Mouse (Mus musculus): ENCODE measurements around the gene Rpl35. TPM values are rescaled to one million over a fixed set of nuclear protein-coding genes. Genes with fewer than 3 reads are reported as not detected.

Gene Rpl35
- polyA plus RNA-seq, 1 experiment from 2014 or later: 505 TPM

DNA sequence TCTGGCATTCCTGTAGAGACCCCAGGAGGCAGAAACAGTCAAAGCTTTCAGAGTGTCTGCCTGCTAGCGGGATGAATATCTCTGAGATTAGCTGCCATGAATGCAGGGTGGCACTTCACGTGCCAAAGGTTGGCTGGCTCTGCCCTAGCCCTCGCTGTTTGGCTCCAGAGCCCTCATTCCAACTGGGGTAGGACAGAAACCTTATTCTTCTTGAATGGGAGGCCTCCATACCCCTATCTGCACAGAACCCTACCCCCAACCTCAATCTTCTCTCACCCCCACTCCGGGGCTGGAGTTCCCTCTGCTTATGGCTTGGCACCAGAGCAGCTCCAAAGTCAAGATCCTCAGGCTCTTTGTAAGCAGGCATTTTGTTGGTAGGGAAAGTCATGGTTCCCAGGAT lies 27.6 kb downstream of the Rpl35 start:
- TF ChIP-seq CTCF (IDR thresholded peaks at IDR 0.05): no peak
- POLR2A ChIA-PET: no interaction called here
- CTCF ChIA-PET: no interaction called here
- in situ Hi-C loops (cut with MboI; ENCODE audit: low pct_unique_long_range_greater_than_20kb): no loop called here
- peaks cover 18% of the 10 kb centered on the region for H3K27me3 ChIP-seq
- no peak for DNase-seq (ENCODE audit: low read depth, low spot score)
- no peak for ATAC-seq

DNA sequence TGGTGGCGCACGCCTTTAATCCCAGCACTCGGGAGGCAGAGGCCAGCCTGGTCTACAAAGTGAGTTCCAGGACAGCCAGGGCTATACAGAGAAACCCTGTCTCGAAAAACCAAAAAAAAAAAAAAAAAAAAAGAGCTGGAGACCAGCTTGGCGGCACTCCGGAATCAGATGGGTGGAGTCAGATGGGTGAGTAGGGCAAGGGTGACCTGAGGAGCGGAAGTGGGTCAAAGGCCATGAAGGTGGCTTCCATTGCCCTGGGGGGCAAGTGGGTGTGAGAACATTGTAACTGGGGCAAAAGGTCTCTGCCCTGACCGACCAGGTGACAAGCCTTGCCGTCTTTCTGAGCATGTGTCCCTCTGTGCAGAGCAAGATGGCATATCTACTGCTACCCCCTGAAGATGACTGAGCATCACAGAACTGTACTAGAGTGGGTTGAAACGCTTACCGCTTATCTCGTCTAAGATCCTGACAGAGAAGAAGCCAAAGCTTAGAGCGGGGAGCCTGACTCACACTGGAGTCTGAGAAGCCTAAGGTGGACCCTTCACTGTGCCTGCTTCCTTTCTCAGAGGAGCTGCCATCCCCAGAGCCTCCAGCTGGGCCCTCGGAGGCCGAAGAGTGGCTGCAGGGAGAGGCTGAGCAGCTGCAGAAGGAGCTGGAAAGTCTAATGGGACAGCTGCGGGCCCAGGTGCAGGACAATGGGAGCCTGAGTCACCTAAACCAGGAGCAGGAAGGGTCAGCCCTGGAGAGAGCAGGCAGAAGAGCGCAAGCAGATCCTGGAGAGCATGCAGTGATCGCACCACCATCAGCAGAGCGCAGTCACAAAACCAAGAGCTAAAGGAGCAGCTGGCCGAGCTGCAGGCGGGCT lies 29.3 kb downstream of the Rpl35 start:
- TF ChIP-seq CTCF (IDR thresholded peaks at IDR 0.05): no peak
- POLR2A ChIA-PET: no interaction called here
- CTCF ChIA-PET: interaction anchor here (1.3 kb wide), 1 partner anchor 11 kb away, joined by 3 read pairs; no protein-coding TSS in a partner anchor
- peaks cover 18% of the 10 kb centered on the region for H3K27me3 ChIP-seq
- ATAC-seq (no peak), DNase-seq (ENCODE audit: low read depth, low spot score) (no peak)
- in situ Hi-C loops (cut with MboI; ENCODE audit: low pct_unique_long_range_greater_than_20kb): no loop called here

DNA sequence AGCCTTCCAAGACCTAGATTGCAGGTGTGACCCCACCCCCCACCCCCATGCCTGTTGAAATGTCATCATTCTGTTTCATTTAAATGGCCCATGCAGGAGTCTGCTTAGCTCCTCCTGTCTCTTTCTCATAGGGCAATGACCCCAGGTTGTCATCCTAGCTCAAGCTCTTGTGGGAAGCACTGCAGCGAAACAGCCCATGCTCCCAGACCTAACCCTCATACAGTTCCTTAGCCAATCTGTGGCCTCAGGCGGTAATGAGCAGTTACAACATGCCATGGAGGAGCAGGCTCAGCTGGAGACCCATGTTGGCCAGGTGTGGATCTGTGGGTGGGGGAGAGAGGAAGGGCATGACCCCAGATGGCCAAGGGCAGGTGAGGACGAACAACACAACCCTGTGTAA lies 30.2 kb downstream of the Rpl35 start:
- ChIA-PET POLR2A (interaction anchor here (0.6 kb wide), 1 partner anchor 35 kb away, joined by 3 read pairs; no protein-coding TSS in a partner anchor), CTCF (no interaction called here)
- in situ Hi-C loops (cut with MboI; ENCODE audit: low pct_unique_long_range_greater_than_20kb): no loop called here
- no peak for DNase-seq (ENCODE audit: low read depth, low spot score)
- peaks cover 18% of the 10 kb centered on the region for H3K27me3 ChIP-seq
- ATAC-seq: peak; percentile 31
- no peak for TF ChIP-seq CTCF (IDR thresholded peaks at IDR 0.05)

DNA sequence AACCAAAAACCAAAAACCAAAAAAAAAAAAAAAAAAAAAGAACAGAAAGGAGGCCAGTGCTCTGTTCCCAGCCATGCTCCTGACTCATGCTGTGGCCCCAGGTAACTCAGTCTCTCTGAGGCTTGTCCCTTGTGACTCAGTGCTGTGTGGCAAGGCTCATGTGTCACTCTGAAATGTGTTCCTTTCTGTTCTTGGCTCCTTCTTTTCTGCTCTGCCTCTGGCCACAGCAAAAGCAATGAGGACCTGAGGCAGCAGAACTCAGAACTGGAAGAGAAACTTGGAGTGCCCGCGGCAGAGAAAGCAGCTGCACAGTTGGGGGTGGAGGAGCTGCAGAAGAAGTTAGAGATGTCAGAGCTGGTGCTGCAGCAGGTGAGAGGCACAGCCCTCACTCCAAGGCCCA lies 31.3 kb downstream of the Rpl35 start:
- ATAC-seq (no peak), DNase-seq (ENCODE audit: low read depth, low spot score) (no peak)
- ChIA-PET POLR2A (no interaction called here), CTCF (interaction anchor here (1.4 kb wide), 1 partner anchor 9 kb away, joined by 3 read pairs; no protein-coding TSS in a partner anchor)
- TF ChIP-seq CTCF (IDR thresholded peaks at IDR 0.05): no peak
- peaks cover 9% of the 10 kb centered on the region for H3K27me3 ChIP-seq
- in situ Hi-C loops (cut with MboI; ENCODE audit: low pct_unique_long_range_greater_than_20kb): no loop called here

DNA sequence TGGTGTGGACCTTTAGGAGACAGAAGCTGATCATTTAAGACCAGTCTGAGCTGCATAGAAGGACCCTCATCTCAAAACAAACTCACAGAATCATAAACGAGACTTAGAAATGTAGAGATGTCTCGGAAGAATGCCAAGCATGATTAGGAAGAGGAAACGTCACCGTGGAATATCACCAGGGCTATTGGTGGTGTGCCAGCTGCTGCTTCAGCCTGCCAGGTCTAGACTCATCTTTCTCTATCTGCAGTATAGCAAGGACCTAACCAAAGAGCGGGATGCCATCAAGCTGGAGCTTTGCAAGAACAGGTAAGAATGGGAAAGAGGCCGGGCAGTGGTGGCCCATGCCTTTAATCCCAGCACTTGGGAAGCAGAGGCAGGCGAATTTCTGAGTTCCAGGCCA lies 31.7 kb downstream of the Rpl35 start:
- ATAC-seq: no peak
- H3K27me3 ChIP-seq: peaks cover 9% of the 10 kb centered on the region
- POLR2A ChIA-PET: no interaction called here
- CTCF ChIA-PET: interaction anchor here (1.4 kb wide), 1 partner anchor 8 kb away, joined by 3 read pairs; no protein-coding TSS in a partner anchor
- in situ Hi-C loops (cut with MboI; ENCODE audit: low pct_unique_long_range_greater_than_20kb): no loop called here
- TF ChIP-seq CTCF (IDR thresholded peaks at IDR 0.05): no peak
- DNase-seq (ENCODE audit: low read depth, low spot score): no peak

DNA sequence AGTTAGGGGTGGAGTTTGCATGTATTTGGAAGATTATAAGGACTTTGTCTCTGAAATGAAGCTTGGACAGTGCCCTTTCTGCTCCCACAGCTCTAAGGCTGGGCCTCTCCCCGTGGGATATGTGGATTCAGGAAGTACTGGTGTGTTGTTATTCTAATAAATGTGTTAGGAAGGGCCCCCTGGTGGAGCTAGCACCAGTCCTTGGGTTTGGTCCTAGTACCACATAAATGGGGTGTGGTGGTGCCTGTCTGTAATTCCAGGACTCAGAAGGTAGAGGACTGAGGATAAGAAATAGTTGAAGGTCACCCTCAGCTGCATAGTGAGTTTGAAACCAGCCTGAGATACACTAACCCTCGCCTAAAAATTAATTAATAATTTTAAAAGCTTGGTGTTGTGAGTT lies 32.2 kb downstream of the Rpl35 start:
- no peak for TF ChIP-seq CTCF (IDR thresholded peaks at IDR 0.05)
- ATAC-seq: no peak
- DNase-seq (ENCODE audit: low read depth, low spot score): no peak
- in situ Hi-C loops (cut with MboI; ENCODE audit: low pct_unique_long_range_greater_than_20kb): no loop called here
- CTCF ChIA-PET: interaction anchor here (1.4 kb wide), 1 partner anchor 8 kb away, joined by 3 read pairs; no protein-coding TSS in a partner anchor
- POLR2A ChIA-PET: no interaction called here
- peaks cover 6% of the 10 kb centered on the region for H3K27me3 ChIP-seq

DNA sequence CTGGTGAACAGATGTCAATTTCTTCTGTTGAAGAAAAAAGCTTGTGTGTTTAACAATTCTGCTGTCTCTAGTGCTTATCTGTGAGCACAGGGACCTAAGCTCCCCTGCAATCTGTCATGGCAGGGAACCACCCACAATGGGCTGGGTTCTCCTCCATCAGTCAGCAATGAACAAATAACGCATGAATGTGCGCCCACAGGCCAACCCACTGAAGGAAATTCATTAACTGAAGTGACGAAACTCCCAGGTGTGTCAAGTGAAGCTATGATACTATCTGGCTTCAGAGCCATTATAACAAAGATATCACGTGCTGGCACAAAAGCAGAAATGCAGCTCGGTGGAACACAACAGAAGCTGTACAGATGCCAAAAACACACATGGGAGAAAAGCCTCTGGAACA lies 35.4 kb downstream of the Rpl35 start:
- TF ChIP-seq CTCF (IDR thresholded peaks at IDR 0.05): no peak
- POLR2A ChIA-PET: no interaction called here
- ATAC-seq: no peak
- DNase-seq (ENCODE audit: low read depth, low spot score): no peak
- CTCF ChIA-PET: interaction anchor here (1.5 kb wide), 1 partner anchor 14 kb away, joined by 3 read pairs; no protein-coding TSS in a partner anchor
- H3K27me3 ChIP-seq: no peaks in the 10 kb centered on the region
- in situ Hi-C loops (cut with MboI; ENCODE audit: low pct_unique_long_range_greater_than_20kb): no loop called here

DNA sequence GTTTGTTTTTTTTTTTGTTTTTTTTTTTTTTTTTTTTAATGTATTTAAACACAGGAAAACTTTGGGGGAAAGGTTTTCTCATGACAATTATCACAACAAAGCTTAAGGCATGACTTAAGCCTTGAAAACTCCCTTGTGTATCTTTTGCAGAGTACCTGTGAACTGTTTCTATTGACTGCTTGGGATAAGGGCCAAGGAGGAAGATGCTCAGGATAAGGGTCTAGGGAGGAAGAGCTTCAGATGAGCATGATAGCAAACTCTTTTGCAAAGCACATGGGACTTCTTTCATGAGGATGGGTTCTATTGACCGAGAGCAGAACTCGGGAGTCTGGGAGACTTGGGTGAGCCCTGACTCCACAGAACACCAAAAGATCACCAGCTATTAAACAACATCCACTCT lies 35.8 kb downstream of the Rpl35 start:
- ATAC-seq (no peak), DNase-seq (ENCODE audit: low read depth, low spot score) (no peak)
- in situ Hi-C loops (cut with MboI; ENCODE audit: low pct_unique_long_range_greater_than_20kb): no loop called here
- ChIA-PET CTCF (no interaction called here), POLR2A (no interaction called here)
- TF ChIP-seq CTCF (IDR thresholded peaks at IDR 0.05): no peak
- H3K27me3 ChIP-seq: no peaks in the 10 kb centered on the region

DNA sequence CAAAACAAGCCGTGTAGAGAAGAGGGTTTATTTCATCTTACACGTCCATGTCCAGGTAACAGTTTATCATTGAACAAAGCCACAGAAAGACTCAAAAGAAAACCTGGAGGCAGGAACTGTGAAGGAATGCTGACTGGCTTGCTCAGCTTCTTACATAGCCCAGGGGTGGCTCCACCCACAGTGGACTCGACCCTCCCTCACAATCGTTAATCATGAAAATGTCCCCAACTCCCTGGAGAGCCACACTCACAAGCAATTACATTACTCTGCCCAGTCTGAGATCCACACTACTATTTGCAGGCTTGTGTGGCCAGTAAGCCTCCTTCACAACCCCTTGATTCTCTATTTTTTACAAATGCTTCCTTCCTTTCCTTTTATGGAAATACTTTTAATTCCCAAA lies 41.2 kb downstream of the Rpl35 start:
- ChIA-PET POLR2A (no interaction called here), CTCF (interaction anchor here (2.3 kb wide), 1 partner anchor 19 kb away, joined by 6 read pairs; no protein-coding TSS in a partner anchor)
- no peak for ATAC-seq

DNA sequence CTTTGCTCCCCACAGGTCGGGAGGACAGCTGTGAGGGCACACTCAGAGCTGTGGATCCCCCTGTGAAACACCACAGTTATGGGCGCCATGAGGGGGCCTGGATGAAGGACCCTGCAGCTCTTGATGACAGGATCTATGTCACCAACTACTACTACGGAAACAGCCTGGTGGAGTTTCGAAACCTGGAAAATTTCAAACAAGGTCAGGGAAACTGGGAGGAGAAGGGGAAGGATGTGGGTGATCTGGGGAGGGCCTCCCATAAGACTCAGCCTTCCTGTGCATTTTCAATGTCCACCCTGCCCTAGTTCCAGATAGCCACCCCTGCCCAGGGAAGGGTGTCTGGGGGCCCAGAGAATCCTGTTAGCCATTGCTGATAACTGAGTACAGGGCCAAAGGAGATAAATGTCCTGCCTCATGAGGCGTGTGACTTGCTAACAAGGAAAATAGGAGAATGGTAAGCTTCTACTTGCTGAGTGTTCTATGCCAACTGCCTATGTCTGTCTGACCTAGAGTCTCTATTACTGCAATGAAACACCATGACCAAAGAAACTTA lies 47.7 kb downstream of the Rpl35 start:
- ATAC-seq: no peak
- CTCF ChIA-PET: no interaction called here
- in situ Hi-C loops (cut with MboI; ENCODE audit: low pct_unique_long_range_greater_than_20kb): no loop called here

More for the DNA sequence above, 41.2 kb downstream of the Rpl35 start:
- in situ Hi-C loops (cut with MboI; ENCODE audit: low pct_unique_long_range_greater_than_20kb): no loop called here
- no peak for DNase-seq (ENCODE audit: low read depth, low spot score)
- H3K27me3 ChIP-seq: no peaks in the 10 kb centered on the region
- no peak for TF ChIP-seq CTCF (IDR thresholded peaks at IDR 0.05)

DNA sequence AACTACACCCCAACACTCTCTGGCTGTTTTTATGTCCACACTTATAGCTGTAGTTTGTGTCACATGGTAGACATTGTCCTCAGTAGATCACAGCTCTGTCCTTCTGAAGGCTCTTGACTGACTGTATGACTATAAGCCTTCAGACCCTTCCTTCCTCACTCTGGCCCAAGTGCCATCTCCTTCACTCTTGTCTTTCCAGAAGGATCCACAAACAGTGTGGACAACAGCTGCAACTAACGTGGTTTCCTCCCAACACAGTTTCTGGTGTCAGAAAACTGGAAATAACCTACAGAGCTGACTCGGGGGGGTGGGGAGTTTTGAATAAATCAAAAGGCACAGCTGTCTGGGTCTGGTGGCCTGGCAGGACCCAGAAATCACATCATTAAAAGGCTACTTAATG lies 49.4 kb downstream of the Rpl35 start:
- TF ChIP-seq CTCF (IDR thresholded peaks at IDR 0.05): no peak
- in situ Hi-C loops (cut with MboI; ENCODE audit: low pct_unique_long_range_greater_than_20kb): no loop called here
- no peaks in the 10 kb centered on the region for H3K27me3 ChIP-seq
- POLR2A ChIA-PET: no interaction called here
- ATAC-seq: no peak
- CTCF ChIA-PET: no interaction called here
- DNase-seq (ENCODE audit: low read depth, low spot score): no peak

More for the DNA sequence above, 47.7 kb downstream of the Rpl35 start:
- H3K27me3 ChIP-seq: no peaks in the 10 kb centered on the region
- no peak for DNase-seq (ENCODE audit: low read depth, low spot score)
- TF ChIP-seq CTCF (IDR thresholded peaks at IDR 0.05): no peak
- POLR2A ChIA-PET: no interaction called here
